Mouse (Mus musculus): ENCODE results near the gene Taf6l.

Gene Taf6l

GRCm38 (mm10) chr19:8790171-8790570 lies 4.0 kb upstream of the Taf6l start:
- DNase-seq (ENCODE audit: low spot score): no peak

- no peak for DNase-seq (ENCODE audit: low spot score)
Measured at GRCm38 (mm10) chr19:8789171-8789570, 3.0 kb upstream of the Taf6l start.

GRCm38 (mm10) chr19:8788521-8788920 lies 2.3 kb upstream of the Taf6l start:
- DNase-seq (ENCODE audit: low spot score): no peak

- no peak for DNase-seq (ENCODE audit: low spot score)
Measured at GRCm38 (mm10) chr19:8774951-8775421, 11.2 kb downstream of the Taf6l start.

GRCm38 (mm10) chr19:8774086-8774835 lies 12.0 kb downstream of the Taf6l start, which contains the start of gene Tmem179b:
Gene Tmem179b (minus strand): TSS chr19:8774467.
- DNase-seq (ENCODE audit: low spot score): peak; percentile 98

- no peak for DNase-seq (ENCODE audit: low spot score)
Measured at GRCm38 (mm10) chr19:8773409-8773808, 12.8 kb downstream of the Taf6l start.

GRCm38 (mm10) chr19:8772996-8773395 lies 13.2 kb downstream of the Taf6l start:
- DNase-seq (ENCODE audit: low spot score): no peak

GRCm38 (mm10) chr19:8770567-8771270 lies 15.5 kb downstream of the Taf6l start, which contains the start of gene Tmem223:
Gene Tmem223 (plus strand): TSS chr19:8770996.
- peak; percentile 82 for DNase-seq (ENCODE audit: low spot score)

- no peak for DNase-seq (ENCODE audit: low spot score)
Measured at GRCm38 (mm10) chr19:8765562-8765961, 20.7 kb downstream of the Taf6l start.

- no peak for DNase-seq (ENCODE audit: low spot score)
Measured at GRCm38 (mm10) chr19:8763276-8763675, 22.9 kb downstream of the Taf6l start.

- DNase-seq (ENCODE audit: low spot score): no peak
Measured at GRCm38 (mm10) chr19:8760757-8761156, 25.5 kb downstream of the Taf6l start.

GRCm38 (mm10) chr19:8758899-8759298 lies 27.3 kb downstream of the Taf6l start:
- no peak for DNase-seq (ENCODE audit: low spot score)

- no peak for DNase-seq (ENCODE audit: low spot score)
Measured at GRCm38 (mm10) chr19:8757471-8757998, 28.7 kb downstream of the Taf6l start.

- DNase-seq (ENCODE audit: low spot score): peak; percentile 92
Measured at GRCm38 (mm10) chr19:8756635-8757387, 29.4 kb downstream of the Taf6l start, which contains the start of gene Nxf1. Gene Nxf1 (plus strand): TSS chr19:8757073.

- DNase-seq (ENCODE audit: low spot score): no peak
Measured at GRCm38 (mm10) chr19:8755652-8756051, 30.6 kb downstream of the Taf6l start.

GRCm38 (mm10) chr19:8747368-8747767 lies 38.8 kb downstream of the Taf6l start:
- DNase-seq (ENCODE audit: low spot score): no peak

GRCm38 (mm10) chr19:8745382-8745781 lies 40.8 kb downstream of the Taf6l start:
- no peak for DNase-seq (ENCODE audit: low spot score)

- DNase-seq (ENCODE audit: low spot score): no peak
Measured at GRCm38 (mm10) chr19:8742176-8742575, 44.0 kb downstream of the Taf6l start.

GRCm38 (mm10) chr19:8741243-8741869 lies 44.9 kb downstream of the Taf6l start, which contains the start of gene Stx5a:
Gene Stx5a (plus strand): TSS chr19:8741413.
- DNase-seq (ENCODE audit: low spot score): peak; percentile 98

- peak; percentile 61 for DNase-seq (ENCODE audit: low spot score)
Measured at GRCm38 (mm10) chr19:8740603-8741002, 45.6 kb downstream of the Taf6l start, which contains the start of gene 1700092M07Rik. Gene 1700092M07Rik (plus strand): TSS chr19:8740718.

GRCm38 (mm10) chr19:8739646-8740045 lies 46.6 kb downstream of the Taf6l start:
- no peak for DNase-seq (ENCODE audit: low spot score)

Measured in yolk sac, embryonic 10.5 days (tissue).